Mouse (Mus musculus): Measurements from ENCODE around the gene Rarb. TPM values are rescaled to one million over a fixed set of nuclear protein-coding genes. Genes with fewer than 3 reads are reported as not detected.

Gene Rarb
- total and polyA plus RNA-seq, 3 experiments: 0.04 TPM; not detected in 2

DNA sequence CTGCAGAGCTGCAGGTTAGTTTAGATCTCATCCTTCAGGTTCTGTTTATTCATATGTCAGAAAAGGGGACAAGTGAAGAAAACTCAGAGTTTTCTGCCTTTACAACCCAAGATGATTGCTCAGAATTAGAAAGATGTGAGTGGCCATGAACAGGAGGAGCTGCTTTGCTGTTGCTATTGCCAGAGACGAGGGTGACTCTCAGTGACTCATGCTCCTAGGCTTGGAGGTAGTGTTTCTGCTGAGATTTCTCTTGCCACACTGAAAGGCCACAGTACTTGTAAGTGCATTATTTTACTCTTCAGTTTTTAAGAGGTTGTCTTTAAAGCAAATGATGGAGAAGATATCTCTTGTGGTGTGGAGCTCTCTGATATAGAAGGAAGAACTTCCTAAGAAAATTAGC is 277.3 kb downstream of the Rarb start:
- TF ChIP-seq EP300 (IDR thresholded peaks at IDR 0.05; ENCODE audit: low read length): no peak
- TF ChIP-seq RCOR1 (conservative IDR thresholded peaks at IDR 0.05; ENCODE audit: low read depth, low read length): no peak
- no peak for TF ChIP-seq JUN (IDR thresholded peaks at IDR 0.05; ENCODE audit: insufficient read depth, low read depth, low read length)
- TF ChIP-seq IRF4 (IDR thresholded peaks at IDR 0.05; ENCODE audit: low read depth, low read length): no peak
- no peak for TF ChIP-seq ZMIZ1 (IDR thresholded peaks at IDR 0.05; ENCODE audit: low read depth, low read length)
- no peak overlapping the region for H3K9ac ChIP-seq (ENCODE audit: insufficient read depth, low read depth)
- H3K27me3 ChIP-seq (replicated peaks): no peaks in the 10 kb centered on the region
- no peak overlapping the region for H3K4me3 ChIP-seq (replicated peaks in 1 of 3; ENCODE audit: low read depth in 2 of 3, low read length in 2 of 3, poor library complexity in 1 of 3)
- dilution Hi-C loops (cut with MboI; ENCODE audit: extremely low pct_ligation_motif_present, extremely low pct_unique_long_range_greater_than_20kb, low sequenced_read_pairs): no loop called here
- in situ Hi-C loops (cut with MboI; ENCODE audit: low pct_ligation_motif_present, low pct_unique_long_range_greater_than_20kb, low sequenced_read_pairs): no loop called here
- H3K9me3 ChIP-seq (replicated peaks; ENCODE audit: low read length): no peaks in the 10 kb centered on the region
- H3K4me2 ChIP-seq (ENCODE audit: insufficient read depth, low read depth, poor library complexity, severe bottlenecking): no peak overlapping the region
- H3K4me1 ChIP-seq (ENCODE audit: control insufficient read depth in 1 of 2, insufficient read depth in 2 of 2): peaks cover 8 to 20% of the 10 kb centered on the region in 2 experiments; a peak in 3 of 4 replicates
- no peak overlapping the region for H3K27ac ChIP-seq (ENCODE audit: insufficient read depth, low read depth)
- H3K36me3 ChIP-seq (replicated peaks in 1 of 2; ENCODE audit: control insufficient read depth in 1 of 2, insufficient read depth in 1 of 2, low read length in 1 of 2): no peaks in the 10 kb centered on the region
- DNase-seq (ENCODE audit: extremely low read depth): no peak
- no peaks in the 10 kb centered on the region for H3K79me2 ChIP-seq (replicated peaks; ENCODE audit: control insufficient read depth, extremely low read depth, insufficient read depth, poor library complexity, severe bottlenecking)

GRCm38 (mm10) chr14:16537433-16537832 is 281.5 kb downstream of the Rarb start:
- H3K4me3 ChIP-seq (replicated peaks in 1 of 3; ENCODE audit: low read depth in 2 of 3, low read length in 2 of 3, poor library complexity in 1 of 3): no peak overlapping the region
- in situ Hi-C loops (cut with MboI; ENCODE audit: low pct_ligation_motif_present, low pct_unique_long_range_greater_than_20kb, low sequenced_read_pairs): no loop called here

GRCm38 (mm10) chr14:16528631-16529030 is 290.3 kb downstream of the Rarb start:
- no peak overlapping the region for H3K4me3 ChIP-seq (replicated peaks in 1 of 3; ENCODE audit: low read depth in 2 of 3, low read length in 2 of 3, poor library complexity in 1 of 3)
- H3K79me2 ChIP-seq (replicated peaks; ENCODE audit: control insufficient read depth, extremely low read depth, insufficient read depth, poor library complexity, severe bottlenecking): no peaks in the 10 kb centered on the region
- no peak for TF ChIP-seq NRF1 (IDR thresholded peaks at IDR 0.05; ENCODE audit: low read depth, low read length)
- TF ChIP-seq USF2 (conservative IDR thresholded peaks at IDR 0.05; ENCODE audit: low read depth, low read length): no peak
- no peak for TF ChIP-seq CHD1 (IDR thresholded peaks at IDR 0.05; ENCODE audit: low read depth, low read length)
- no peak for TF ChIP-seq MYC (IDR thresholded peaks at IDR 0.05; ENCODE audit: low read depth, low read length)
- no peak for TF ChIP-seq TBP (conservative IDR thresholded peaks at IDR 0.05; ENCODE audit: low read depth, low read length)
- TF ChIP-seq MEF2A (IDR thresholded peaks at IDR 0.05; ENCODE audit: borderline replicate concordance, low read depth, low read length): no peak
- no peak for TF ChIP-seq USF1 (IDR thresholded peaks at IDR 0.05; ENCODE audit: low read depth, low read length)
- TF ChIP-seq SMC3 (IDR thresholded peaks at IDR 0.05; ENCODE audit: low read depth, low read length): no peak
- no peak for TF ChIP-seq GABPA (IDR thresholded peaks at IDR 0.05; ENCODE audit: insufficient replicate concordance, low read depth, low read length)
- TF ChIP-seq IRF4 (IDR thresholded peaks at IDR 0.05; ENCODE audit: low read depth, low read length): no peak
- TF ChIP-seq UBTF (IDR thresholded peaks at IDR 0.05; ENCODE audit: low read depth, low read length): no peak
- TF ChIP-seq SIN3A (IDR thresholded peaks at IDR 0.05; ENCODE audit: low read length): no peak
- TF ChIP-seq POLR2AphosphoS2 (IDR thresholded peaks at IDR 0.05; ENCODE audit: low read depth, low read length): no peak
- H3K4me1 ChIP-seq (ENCODE audit: control insufficient read depth in 1 of 2, insufficient read depth in 2 of 2): peaks cover 0 to 5% of the 10 kb centered on the region in 2 experiments; a peak in 2 of 4 replicates
- DNase-seq (ENCODE audit: extremely low read depth): no peak
- no peak overlapping the region for H3K9ac ChIP-seq (ENCODE audit: insufficient read depth, low read depth)
- no peaks in the 10 kb centered on the region for H3K9me3 ChIP-seq (replicated peaks; ENCODE audit: low read length)
- in situ Hi-C loops (cut with MboI; ENCODE audit: low pct_ligation_motif_present, low pct_unique_long_range_greater_than_20kb, low sequenced_read_pairs) (no loop called here), dilution Hi-C loops (cut with MboI; ENCODE audit: extremely low pct_ligation_motif_present, extremely low pct_unique_long_range_greater_than_20kb, low sequenced_read_pairs) (no loop called here)
- H3K27ac ChIP-seq (ENCODE audit: insufficient read depth, low read depth): no peak overlapping the region
- H3K36me3 ChIP-seq (replicated peaks in 1 of 2; ENCODE audit: control insufficient read depth in 1 of 2, insufficient read depth in 1 of 2, low read length in 1 of 2): no peaks in the 10 kb centered on the region
- H3K27me3 ChIP-seq (replicated peaks): no peaks in the 10 kb centered on the region
- no peak overlapping the region for H3K4me2 ChIP-seq (ENCODE audit: insufficient read depth, low read depth, poor library complexity, severe bottlenecking)

More at GRCm38 (mm10) chr14:16537433-16537832, 281.5 kb downstream of the Rarb start:
- Histone ChIP-seq H3K27ac (ENCODE audit: insufficient read depth, low read depth) (no peak overlapping the region), H3K36me3 (replicated peaks in 1 of 2; ENCODE audit: control insufficient read depth in 1 of 2, insufficient read depth in 1 of 2, low read length in 1 of 2) (no peaks in the 10 kb centered on the region), H3K4me2 (ENCODE audit: insufficient read depth, low read depth, poor library complexity, severe bottlenecking) (no peak overlapping the region), H3K4me1 (ENCODE audit: control insufficient read depth in 1 of 2, insufficient read depth in 2 of 2) (peaks cover 5 to 17% of the 10 kb centered on the region in 2 experiments; a peak in 3 of 4 replicates), H3K9ac (ENCODE audit: insufficient read depth, low read depth) (no peak overlapping the region), H3K79me2 (replicated peaks; ENCODE audit: control insufficient read depth, extremely low read depth, insufficient read depth, poor library complexity, severe bottlenecking) (no peaks in the 10 kb centered on the region), H3K9me3 (replicated peaks; ENCODE audit: low read length) (no peaks in the 10 kb centered on the region), H3K27me3 (replicated peaks) (no peaks in the 10 kb centered on the region)
- DNase-seq (ENCODE audit: extremely low read depth): no peak
- dilution Hi-C loops (cut with MboI; ENCODE audit: extremely low pct_ligation_motif_present, extremely low pct_unique_long_range_greater_than_20kb, low sequenced_read_pairs): no loop called here
- TF ChIP-seq IRF4 (IDR thresholded peaks at IDR 0.05; ENCODE audit: low read depth, low read length) (no peak), PAX5 (IDR thresholded peaks at IDR 0.05; ENCODE audit: low read length) (no peak), USF1 (IDR thresholded peaks at IDR 0.05; ENCODE audit: low read depth, low read length) (no peak), POLR2A (IDR thresholded peaks at IDR 0.05; ENCODE audit: low read depth, low read length) (no peak), ZKSCAN1 (IDR thresholded peaks at IDR 0.05; ENCODE audit: borderline replicate concordance, low read depth, low read length) (no peak), MEF2A (IDR thresholded peaks at IDR 0.05; ENCODE audit: borderline replicate concordance, low read depth, low read length) (no peak), ZC3H11A (IDR thresholded peaks at IDR 0.05; ENCODE audit: low read depth, low read length) (no peak), UBTF (IDR thresholded peaks at IDR 0.05; ENCODE audit: low read depth, low read length) (no peak), JUN (IDR thresholded peaks at IDR 0.05; ENCODE audit: insufficient read depth, low read depth, low read length) (no peak), ZNF384 (IDR thresholded peaks at IDR 0.05; ENCODE audit: low read depth, low read length) (no peak)

Data from CH12.LX (cell line).